Mouse (Mus musculus): Measurements from ENCODE around the gene Smarcb1.

Gene Smarcb1

GRCm38 (mm10) chr10:75932891-75933290, 11.5 kb upstream of the Smarcb1 start, which contains the start of gene Chchd10:
Chchd10 (plus strand) TSS chr10:75933130.
- no peak for DNase-seq

GRCm38 (mm10) chr10:75932081-75932678, 10.8 kb upstream of the Smarcb1 start:
- peak; percentile 70 to 79 for DNase-seq

- DNase-seq = no peak
Measured at GRCm38 (mm10) chr10:75931311-75931710, 9.9 kb upstream of the Smarcb1 start.

GRCm38 (mm10) chr10:75930304-75930703, 8.9 kb upstream of the Smarcb1 start:
- DNase-seq = peak; percentile 56 to 57

GRCm38 (mm10) chr10:75926396-75926795, 5.0 kb upstream of the Smarcb1 start:
- DNase-seq = no peak

GRCm38 (mm10) chr10:75924324-75924723, 2.9 kb upstream of the Smarcb1 start:
- DNase-seq = no peak

GRCm38 (mm10) chr10:75921726-75922560, 526 bp upstream of the Smarcb1 start:
- peak in 1 of 2 experiments; percentile 42 for DNase-seq

- DNase-seq = no peak
Measured at GRCm38 (mm10) chr10:75919026-75919425, 2.4 kb downstream of the Smarcb1 start.

GRCm38 (mm10) chr10:75916840-75917239, 4.6 kb downstream of the Smarcb1 start:
- no peak for DNase-seq

- no peak for DNase-seq
Measured at GRCm38 (mm10) chr10:75915557-75915956, 5.9 kb downstream of the Smarcb1 start.

GRCm38 (mm10) chr10:75913013-75913589, 8.3 kb downstream of the Smarcb1 start:
- DNase-seq = no peak

GRCm38 (mm10) chr10:75910698-75911097, 10.7 kb downstream of the Smarcb1 start:
- peak in 1 of 2 experiments; percentile 27 for DNase-seq

GRCm38 (mm10) chr10:75906882-75907281, 14.5 kb downstream of the Smarcb1 start:
- no peak for DNase-seq

- DNase-seq = no peak
Measured at GRCm38 (mm10) chr10:75904391-75904790, 17.0 kb downstream of the Smarcb1 start.

GRCm38 (mm10) chr10:75898846-75899245, 22.6 kb downstream of the Smarcb1 start:
- DNase-seq = peak; percentile 49 to 82

GRCm38 (mm10) chr10:75898039-75898564, 23.3 kb downstream of the Smarcb1 start:
- no peak for DNase-seq

- peak; percentile 81 to 93 for DNase-seq
Measured at GRCm38 (mm10) chr10:75897373-75897772, 24.0 kb downstream of the Smarcb1 start.

GRCm38 (mm10) chr10:75896208-75896607, 25.2 kb downstream of the Smarcb1 start:
- DNase-seq = no peak

- no peak for DNase-seq
Measured at GRCm38 (mm10) chr10:75895730-75896129, 25.7 kb downstream of the Smarcb1 start.

GRCm38 (mm10) chr10:75894601-75895000, 26.8 kb downstream of the Smarcb1 start:
- no peak for DNase-seq

GRCm38 (mm10) chr10:75893089-75893750, 28.2 kb downstream of the Smarcb1 start, which contains the start of gene Derl3:
Derl3 (plus strand) TSS chr10:75893413.
- peak; percentile 97 to 99 for DNase-seq

- no peak for DNase-seq
Measured at GRCm38 (mm10) chr10:75889406-75890153, 31.8 kb downstream of the Smarcb1 start.
